ENCODE assay signal across 26 mouse cellular contexts in genomic region chr10:9732065-9732749, GRCm38 (mm10). TPM values are rescaled to one million over a fixed set of nuclear protein-coding genes. Genes with fewer than 3 reads are reported as not detected.
DNase-seq lines count a peak whose midpoint lies in the region; ATAC-seq and TF ChIP-seq lines count a peak whose summit lies in the region.
"Had no signal": no experiment of that assay in that cellular context is flagged by ENCODE, and none has a peak within 500 bp of the region (broad histone marks: within the 10 kb centered on the region; RNA-seq: fewer than 3 reads in every experiment).

No protein-coding gene starts in this region.

- no peak overlapping the region for H3K4me3 ChIP-seq in forebrain, embryonic 11.5 days (ENCODE audit: low read depth, low read length)
- H3K4me3 ChIP-seq in forebrain, postnatal 0 days (ENCODE audit: low read depth, low read length) = no peak overlapping the region
- H3K4me3 ChIP-seq in kidney, embryonic 14.5 days (ENCODE audit: low read length) = no peak overlapping the region
- no peak overlapping the region for H3K4me3 ChIP-seq in kidney, adult 2 months (ENCODE audit: insufficient read depth, low read depth, low read length)
- no peak overlapping the region for H3K4me3 ChIP-seq in neural tube, embryonic 12.5 days
- H3K4me3 ChIP-seq in neural tube, embryonic 15.5 days (replicated peaks) = no peak overlapping the region
- no peak overlapping the region for H3K4me3 ChIP-seq in forebrain, embryonic 16.5 days (replicated peaks; ENCODE audit: low read length)
- H3K4me3 ChIP-seq: embryonic facial prominence, embryonic 15.5 days; erythroblast, embryonic 14.5 days; gastrocnemius, adult 2 months; hindbrain, embryonic 13.5 days had no signal

- ATAC-seq in forebrain, embryonic 11.5 days (replicated peaks; ENCODE audit: low FRiP score) = 0 out of 2 replicates have a peak, but pooled peaks have one; percentile 30
- ATAC-seq in forebrain, postnatal 0 days = no peak
- peak; percentile 94 for ATAC-seq in kidney, embryonic 14.5 days (ENCODE audit: low FRiP score, low TSS enrichment)
- ATAC-seq in neural tube, embryonic 12.5 days (ENCODE audit: low FRiP score, low read depth) = peak; percentile 41; the same call in 1 of the 2 replicates
- ATAC-seq in neural tube, embryonic 15.5 days (ENCODE audit: low FRiP score) = no peak
- ATAC-seq in forebrain, embryonic 16.5 days = peak; percentile 68; the same call in 1 of the 2 replicates
- ATAC-seq: activated CD4-positive, CD25-positive, alpha-beta regulatory T cell, adult 4 months; CD4-positive, CD25-positive, alpha-beta regulatory T cell, adult 4 months; hindbrain, postnatal 0 days had no signal

- TF ChIP-seq POLR2A in kidney, adult 2 months (IDR thresholded peaks at IDR 0.05; ENCODE audit: low read depth, low read length) = no peak

- H3K9ac ChIP-seq in forebrain, embryonic 11.5 days (ENCODE audit: low read length) = no peak overlapping the region
- no peak overlapping the region for H3K9ac ChIP-seq in forebrain, postnatal 0 days
- H3K9ac ChIP-seq in kidney, embryonic 14.5 days (ENCODE audit: low read depth, low read length) = no peak overlapping the region
- no peak overlapping the region for H3K9ac ChIP-seq in neural tube, embryonic 12.5 days
- H3K9ac ChIP-seq in neural tube, embryonic 15.5 days (replicated peaks) = no peak overlapping the region
- no peak overlapping the region for H3K9ac ChIP-seq in forebrain, embryonic 16.5 days (replicated peaks; ENCODE audit: low read depth, low read length)
- H3K9ac ChIP-seq: embryonic facial prominence, embryonic 15.5 days; hindbrain, embryonic 13.5 days had no signal

- no peaks in the 10 kb centered on the region for H3K9me3 ChIP-seq in forebrain, embryonic 11.5 days (ENCODE audit: control insufficient read depth, low read length)
- no peaks in the 10 kb centered on the region for H3K9me3 ChIP-seq in forebrain, postnatal 0 days (ENCODE audit: low read length)
- H3K9me3 ChIP-seq in kidney, embryonic 14.5 days (ENCODE audit: control insufficient read depth, low read length) = no peaks in the 10 kb centered on the region
- H3K9me3 ChIP-seq in neural tube, embryonic 12.5 days = no peaks in the 10 kb centered on the region
- H3K9me3 ChIP-seq in neural tube, embryonic 15.5 days (replicated peaks) = no peaks in the 10 kb centered on the region
- no peaks in the 10 kb centered on the region for H3K9me3 ChIP-seq in forebrain, embryonic 16.5 days (ENCODE audit: control insufficient read depth, low read length)
- H3K9me3 ChIP-seq: embryonic facial prominence, embryonic 15.5 days; G1E; hindbrain, embryonic 13.5 days had no signal

- no peak overlapping the region for H3K4me2 ChIP-seq in forebrain, embryonic 11.5 days (ENCODE audit: low read depth, low read length, severe bottlenecking)
- no peak overlapping the region for H3K4me2 ChIP-seq in forebrain, postnatal 0 days (ENCODE audit: low read depth)
- H3K4me2 ChIP-seq in kidney, embryonic 14.5 days (replicated peaks; ENCODE audit: low read depth, low read length) = no peak overlapping the region
- no peak overlapping the region for H3K4me2 ChIP-seq in neural tube, embryonic 12.5 days (replicated peaks)
- no peak overlapping the region for H3K4me2 ChIP-seq in neural tube, embryonic 15.5 days
- no peak overlapping the region for H3K4me2 ChIP-seq in forebrain, embryonic 16.5 days (ENCODE audit: low read length)
- H3K4me2 ChIP-seq: embryonic facial prominence, embryonic 15.5 days; hindbrain, embryonic 13.5 days had no signal

- TF ChIP-seq CTCF in forebrain, postnatal 0 days (IDR thresholded peaks at IDR 0.05; ENCODE audit: low read depth) = no peak
- no peak for TF ChIP-seq CTCF in kidney, adult 2 months (conservative IDR thresholded peaks at IDR 0.05; ENCODE audit: insufficient read depth, insufficient read length, low read depth, low read length)

- no peaks in the 10 kb centered on the region for H3K36me3 ChIP-seq in forebrain, embryonic 11.5 days (ENCODE audit: control insufficient read depth, insufficient read depth, low read length)
- no peaks in the 10 kb centered on the region for H3K36me3 ChIP-seq in forebrain, postnatal 0 days (ENCODE audit: insufficient read depth)
- no peaks in the 10 kb centered on the region for H3K36me3 ChIP-seq in kidney, embryonic 14.5 days (ENCODE audit: control insufficient read depth, insufficient read depth, low read length)
- no peaks in the 10 kb centered on the region for H3K36me3 ChIP-seq in kidney, adult 2 months (ENCODE audit: control insufficient read depth, insufficient read depth, low read length)
- H3K36me3 ChIP-seq in neural tube, embryonic 12.5 days = no peaks in the 10 kb centered on the region
- H3K36me3 ChIP-seq in neural tube, embryonic 15.5 days = no peaks in the 10 kb centered on the region
- no peaks in the 10 kb centered on the region for H3K36me3 ChIP-seq in forebrain, embryonic 16.5 days (ENCODE audit: control insufficient read depth, insufficient read depth)
- H3K36me3 ChIP-seq: embryonic facial prominence, embryonic 15.5 days; G1E; hindbrain, embryonic 13.5 days had no signal

- WGBS in forebrain, embryonic 11.5 days = 70% methylated on average over 9 of the region's 9 CpGs
- 52% methylated on average over 9 of the region's 9 CpGs for WGBS in forebrain, postnatal 0 days
- 34% methylated on average over 9 of the region's 9 CpGs for WGBS in kidney, embryonic 14.5 days
- 44% methylated on average over 9 of the region's 9 CpGs for WGBS in kidney, adult 2 months
- 72% methylated on average over 9 of the region's 9 CpGs for WGBS in neural tube, embryonic 12.5 days
- 62% methylated on average over 9 of the region's 9 CpGs for WGBS in neural tube, embryonic 15.5 days
- WGBS in forebrain, embryonic 16.5 days = 47% methylated on average over 9 of the region's 9 CpGs

- DNase-seq in forebrain, embryonic 11.5 days (ENCODE audit: low spot score) = no peak
- DNase-seq in forebrain, postnatal 0 days = no peak
- no peak for DNase-seq in kidney, adult 2 months
- no peak for DNase-seq in right cerebral cortex, adult 2 months (ENCODE audit: low spot score in 2 of 2)
- DNase-seq: adrenal gland, adult 2 months; adrenal gland, postnatal 25 days; B cell, adult 2 months; cerebellum, adult 8-10 months; cerebellum, postnatal 14 days; embryo, embryonic 11 days; gastrocnemius, adult 2 months; gastrocnemius, postnatal 25 days; heart, postnatal 10 days; heart, postnatal 4 days had no signal

- no peaks in the 10 kb centered on the region for H3K27me3 ChIP-seq in forebrain, embryonic 11.5 days (ENCODE audit: control insufficient read depth, insufficient read depth, low read length)
- H3K27me3 ChIP-seq in forebrain, postnatal 0 days (ENCODE audit: insufficient read depth, low read length) = no peaks in the 10 kb centered on the region
- H3K27me3 ChIP-seq in kidney, embryonic 14.5 days (ENCODE audit: control insufficient read depth, insufficient read depth, low read length) = 0 out of 2 replicates have a peak, but pooled peaks cover 5% of the 10 kb centered on the region
- H3K27me3 ChIP-seq in kidney, adult 2 months (replicated peaks; ENCODE audit: control insufficient read depth, insufficient read depth, low read length) = no peaks in the 10 kb centered on the region
- no peaks in the 10 kb centered on the region for H3K27me3 ChIP-seq in neural tube, embryonic 12.5 days (replicated peaks)
- H3K27me3 ChIP-seq in neural tube, embryonic 15.5 days (replicated peaks) = no peaks in the 10 kb centered on the region
- no peaks in the 10 kb centered on the region for H3K27me3 ChIP-seq in forebrain, embryonic 16.5 days (replicated peaks; ENCODE audit: control insufficient read depth, insufficient read depth, low read length)
- H3K27me3 ChIP-seq: embryonic facial prominence, embryonic 15.5 days; hindbrain, embryonic 13.5 days had no signal

- no peaks in the 10 kb centered on the region for H3K4me1 ChIP-seq in forebrain, embryonic 11.5 days (replicated peaks; ENCODE audit: control insufficient read depth, insufficient read depth, low read length)
- H3K4me1 ChIP-seq in forebrain, postnatal 0 days (ENCODE audit: insufficient read depth) = no peaks in the 10 kb centered on the region
- no peaks in the 10 kb centered on the region for H3K4me1 ChIP-seq in kidney, embryonic 14.5 days (ENCODE audit: control insufficient read depth, insufficient read depth, low read length)
- no peaks in the 10 kb centered on the region for H3K4me1 ChIP-seq in kidney, adult 2 months (ENCODE audit: control insufficient read depth, insufficient read depth, low read length)
- H3K4me1 ChIP-seq in neural tube, embryonic 12.5 days = no peaks in the 10 kb centered on the region
- no peaks in the 10 kb centered on the region for H3K4me1 ChIP-seq in neural tube, embryonic 15.5 days
- no peaks in the 10 kb centered on the region for H3K4me1 ChIP-seq in forebrain, embryonic 16.5 days (replicated peaks; ENCODE audit: control insufficient read depth, insufficient read depth, low read length)
- H3K4me1 ChIP-seq: hindbrain, embryonic 13.5 days had no signal

- no peak overlapping the region for H3K27ac ChIP-seq in forebrain, embryonic 11.5 days (ENCODE audit: low read depth, low read length)
- H3K27ac ChIP-seq in forebrain, postnatal 0 days (ENCODE audit: low read depth, low read length) = no peak overlapping the region
- no peak overlapping the region for H3K27ac ChIP-seq in kidney, embryonic 14.5 days (ENCODE audit: low read depth, low read length)
- H3K27ac ChIP-seq in kidney, adult 2 months (ENCODE audit: insufficient read depth, low read depth, low read length) = no peak overlapping the region
- no peak overlapping the region for H3K27ac ChIP-seq in neural tube, embryonic 12.5 days
- no peak overlapping the region for H3K27ac ChIP-seq in neural tube, embryonic 15.5 days (replicated peaks)
- H3K27ac ChIP-seq in forebrain, embryonic 16.5 days (ENCODE audit: low read length) = no peak overlapping the region
- H3K27ac ChIP-seq: embryonic facial prominence, embryonic 15.5 days; gastrocnemius, adult 2 months; hindbrain, embryonic 13.5 days; hindbrain, postnatal 0 days had no signal

RNA-seq across cellular contexts. Expression of gene Samd5, which starts 57.2 kb away (rescaled TPM):
- 7.3 and 7.4 TPM in 2 replicates for polyA plus RNA-seq in forebrain, embryonic 11.5 days (2014; fragmentation: Nextera tagmentation; extraction: Ambion mirVana)
- 9.8 and 12.8 TPM in 2 replicates for total RNA-seq in forebrain, postnatal 0 days (2014; rRNA removed)
- 1.9 and 4.1 TPM in 2 replicates for polyA plus RNA-seq in forebrain, postnatal 0 days (2015; fragmentation: Nextera tagmentation; extraction: Ambion mirVana)
- polyA plus RNA-seq in kidney, embryonic 14.5 days (2014; fragmentation: Nextera tagmentation; extraction: Ambion mirVana) = 6.2 and 6.8 TPM in 2 replicates
- polyA plus RNA-seq in kidney, adult 2 months (2012; rRNA removed) = 0.39 and 0.50 TPM in 2 replicates
- 5.4 and 5.9 TPM in 2 replicates for polyA plus RNA-seq in neural tube, embryonic 12.5 days (2016; fragmentation: Nextera tagmentation; extraction: Ambion mirVana)
- 4.9 and 6.7 TPM in 2 replicates for polyA plus RNA-seq in neural tube, embryonic 15.5 days (2015; fragmentation: Nextera tagmentation; extraction: Ambion mirVana)
- polyA plus RNA-seq in forebrain, embryonic 16.5 days (2015; fragmentation: Nextera tagmentation; extraction: Ambion mirVana) = 3.4 and 4.1 TPM in 2 replicates
- total RNA-seq: granulocyte monocyte progenitor cell, adult 5-6 weeks had no signal
- polyA plus RNA-seq: activated CD4-positive, CD25-positive, alpha-beta regulatory T cell, adult 4 months; CD4-positive, CD25-positive, alpha-beta regulatory T cell, adult 4 months; erythroblast, embryonic 14.5 days; G1E had no signal

Comparison
In these comparisons a context has a peak if more than half of its experiments do, and no peak if none do; other contexts are left out.
1. ATAC-seq: peak in forebrain, embryonic 11.5 days (single experiment), kidney, embryonic 14.5 days (single experiment), neural tube, embryonic 12.5 days (single experiment) and forebrain, embryonic 16.5 days (single experiment); none in forebrain, postnatal 0 days (single experiment) and neural tube, embryonic 15.5 days (single experiment).